Mouse (Mus musculus) thymus, adult 2 months (tissue): Measurements from ENCODE around the gene Fam92b.

ENCODE experiments used
- CTCF ChIP-seq: fragments of 200-500 bp; IDR thresholded peaks from 2 replicates; pipeline ENCODE4 v1.5.1; 2012; ENCODE audit warnings: mild to moderate bottlenecking, control low read depth, low read length, moderate library complexity, borderline replicate concordance; ENCODE audit not compliant: control insufficient read depth, poor library complexity, insufficient read depth; ENCODE audit errors: extremely low read depth
- POLR2A ChIP-seq: fragments of 200-500 bp; IDR thresholded peaks from 2 replicates; pipeline ENCODE4 v1.6.1; 2012; ENCODE audit warnings: mild to moderate bottlenecking, low read length, control low read depth, moderate library complexity; ENCODE audit not compliant: control insufficient read depth, poor library complexity, insufficient read depth; ENCODE audit errors: extremely low read depth

DNA sequence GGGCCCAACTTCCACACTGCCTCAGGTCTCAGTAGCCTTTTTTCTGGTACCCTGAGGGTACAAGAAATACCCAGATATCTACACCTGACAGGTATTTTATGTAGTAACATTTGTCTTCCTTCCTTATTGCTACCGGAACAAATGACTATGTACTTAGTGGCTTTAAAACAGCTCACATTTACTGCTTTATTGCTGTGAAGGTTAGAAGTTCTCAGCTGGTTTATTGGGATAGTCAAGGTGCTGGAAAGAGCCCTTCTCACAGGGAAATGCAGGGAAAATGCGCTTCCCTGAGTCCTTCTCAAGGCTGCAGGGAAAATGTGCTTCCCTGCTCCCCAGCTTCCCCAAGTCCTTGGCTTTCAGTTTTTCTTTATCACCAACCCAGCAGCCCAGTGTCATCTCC is 38.3 kb downstream of the Fam92b start:
- TF ChIP-seq CTCF, result no peak
- TF ChIP-seq POLR2A, result no peak
